Mouse (Mus musculus): Measurements from ENCODE around the gene Pard3.
"Not testable (repeated sequence)": the region's sequence is repeated elsewhere in the genome, so short reads cannot be mapped to it uniquely, and the experiment has no call there.

Pard3 gene

GRCm38 (mm10) chr8:127140945-127141344 lies 77.3 kb downstream of the Pard3 start:
- no peak for DNase-seq

GRCm38 (mm10) chr8:127143641-127144040 lies 79.9 kb downstream of the Pard3 start:
- DNase-seq, result no peak

DNA sequence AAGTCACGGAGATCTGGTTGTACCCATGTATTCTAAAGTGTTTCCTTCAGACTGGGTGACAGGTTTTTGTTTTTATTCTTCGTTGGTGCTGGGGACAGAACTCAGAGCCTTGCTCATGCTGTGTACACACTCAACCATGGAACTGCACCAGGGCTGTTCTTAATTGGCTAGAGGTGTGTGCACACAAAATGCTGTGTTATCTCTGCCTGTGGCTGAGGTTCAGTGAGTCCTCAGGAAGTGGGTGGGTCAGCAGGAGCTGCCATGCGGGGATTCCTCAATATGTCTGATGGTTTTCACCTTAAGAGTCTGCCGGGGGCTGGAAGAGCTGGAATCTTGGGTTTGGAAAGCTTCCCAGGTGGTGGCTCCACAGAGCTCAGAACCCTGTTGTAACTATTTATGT lies 80.9 kb downstream of the Pard3 start:
- no peak for DNase-seq

GRCm38 (mm10) chr8:127145135-127145534 lies 81.4 kb downstream of the Pard3 start:
- DNase-seq, result no peak

DNA sequence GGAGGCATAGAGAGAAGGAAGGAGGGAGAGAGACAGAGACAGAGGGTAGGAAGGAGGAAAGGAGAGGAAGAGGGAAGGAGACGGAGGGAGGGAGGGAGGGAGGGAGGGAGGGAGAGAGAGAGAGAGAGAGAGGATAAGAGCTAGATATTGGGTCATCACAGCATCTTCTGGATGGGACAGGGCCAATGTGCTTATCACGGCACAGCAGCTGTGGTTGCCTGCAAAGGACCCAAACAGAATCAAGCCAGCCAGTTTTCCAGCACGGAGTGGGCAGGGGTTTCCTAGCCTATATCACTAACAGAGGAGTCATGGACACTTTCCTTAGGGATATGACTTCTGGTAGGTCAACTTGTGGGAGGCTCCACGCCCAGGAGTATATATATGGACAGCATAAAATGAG lies 82.4 kb downstream of the Pard3 start:
- DNase-seq, result no peak

GRCm38 (mm10) chr8:127148821-127149220 lies 85.1 kb downstream of the Pard3 start:
- no peak for DNase-seq

DNA sequence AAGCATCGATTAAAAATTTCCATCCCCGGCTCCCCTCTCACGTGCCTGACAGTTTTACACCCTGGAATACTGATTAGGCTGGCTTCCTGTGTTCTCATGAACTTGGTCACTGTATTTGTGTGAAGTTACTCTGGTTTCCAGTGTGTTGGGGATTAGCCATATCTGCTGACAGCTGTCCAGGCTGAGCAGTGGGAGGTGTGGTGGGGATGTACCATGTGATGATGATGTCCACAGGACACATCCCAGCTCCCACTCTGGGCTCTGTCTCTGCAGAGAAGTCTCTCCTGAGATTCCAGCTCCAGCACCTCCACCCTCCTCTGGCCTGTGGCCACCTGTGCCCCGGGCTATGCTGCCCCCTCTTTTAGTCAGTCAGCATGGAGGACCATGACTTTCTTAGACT lies 87.0 kb downstream of the Pard3 start:
- DNase-seq, result no peak

- no peak for DNase-seq
These were observed 88.0 kb downstream of the Pard3 start for GRCm38 (mm10) chr8:127151706-127152105.

GRCm38 (mm10) chr8:127157087-127157486 lies 93.4 kb downstream of the Pard3 start:
- no peak for DNase-seq

GRCm38 (mm10) chr8:127159421-127159966 lies 95.8 kb downstream of the Pard3 start:
- no peak for DNase-seq

GRCm38 (mm10) chr8:127161854-127162253 lies 98.2 kb downstream of the Pard3 start:
- no peak for DNase-seq

GRCm38 (mm10) chr8:127162821-127163220 lies 99.1 kb downstream of the Pard3 start:
- no peak for DNase-seq

GRCm38 (mm10) chr8:127164326-127165280 lies 100.9 kb downstream of the Pard3 start:
- DNase-seq, result no peak

DNA sequence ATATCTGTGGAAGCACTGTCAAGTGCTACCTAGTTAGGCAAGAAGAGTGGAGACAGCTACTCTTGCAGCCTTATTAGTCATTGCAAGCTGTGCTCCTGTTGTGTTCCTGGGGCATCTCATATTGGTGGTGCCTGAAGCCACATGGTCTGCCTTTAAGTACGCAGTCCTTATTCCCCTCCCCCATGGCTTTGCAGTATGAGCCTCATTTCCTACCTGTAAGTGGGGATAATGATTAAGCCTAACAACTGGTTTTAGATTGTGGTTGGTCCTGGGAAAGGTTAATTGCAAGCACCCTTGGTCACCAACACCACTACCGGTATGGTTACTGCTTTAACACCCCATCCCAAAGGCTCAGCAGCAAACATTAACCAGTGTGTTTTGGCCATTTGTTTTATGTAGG lies 104.8 kb downstream of the Pard3 start:
- DNase-seq, result peak in 1 of 2 experiments; percentile 41

- no peak for DNase-seq
These were observed 105.7 kb downstream of the Pard3 start for GRCm38 (mm10) chr8:127169361-127169760.

DNA sequence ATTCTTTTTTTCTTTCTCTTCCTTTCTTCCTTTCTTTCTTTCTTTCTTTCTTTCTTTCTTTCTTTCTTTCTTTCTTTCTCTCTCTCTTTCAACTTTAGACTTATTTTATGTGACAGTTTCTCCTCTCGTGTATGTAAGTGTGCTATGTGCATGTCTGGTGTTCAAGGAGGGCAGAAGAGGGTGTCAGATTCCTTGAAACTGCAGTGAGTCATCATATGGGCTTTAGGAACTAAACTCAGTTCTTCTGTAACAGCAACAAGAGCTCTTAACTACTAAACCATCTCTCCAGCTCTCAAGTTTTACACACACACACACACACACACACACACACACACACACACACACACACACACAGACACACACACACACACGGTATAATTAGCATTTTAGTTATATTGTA lies 106.7 kb downstream of the Pard3 start:
- not testable (repeated sequence) for DNase-seq

DNA sequence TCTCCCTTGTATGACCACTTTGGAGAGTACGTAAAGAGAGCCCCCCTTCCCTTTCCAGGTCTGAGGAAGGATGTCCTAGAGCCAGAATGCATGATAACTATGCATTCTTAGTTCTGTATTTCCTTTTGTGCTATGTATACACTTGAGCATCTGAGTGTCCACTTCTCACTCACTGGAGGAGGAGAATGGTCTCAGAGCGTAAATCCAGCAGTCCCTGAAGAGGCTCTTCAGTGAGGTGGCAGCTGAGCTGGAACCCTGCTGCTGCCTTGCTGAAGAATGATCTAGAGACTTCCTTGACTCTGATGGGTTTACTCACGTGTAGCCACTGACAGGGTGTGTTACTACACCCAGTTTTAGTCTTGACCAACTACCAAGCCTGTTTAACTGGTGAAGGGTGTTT lies 107.2 kb downstream of the Pard3 start:
- DNase-seq, result no peak

DNA sequence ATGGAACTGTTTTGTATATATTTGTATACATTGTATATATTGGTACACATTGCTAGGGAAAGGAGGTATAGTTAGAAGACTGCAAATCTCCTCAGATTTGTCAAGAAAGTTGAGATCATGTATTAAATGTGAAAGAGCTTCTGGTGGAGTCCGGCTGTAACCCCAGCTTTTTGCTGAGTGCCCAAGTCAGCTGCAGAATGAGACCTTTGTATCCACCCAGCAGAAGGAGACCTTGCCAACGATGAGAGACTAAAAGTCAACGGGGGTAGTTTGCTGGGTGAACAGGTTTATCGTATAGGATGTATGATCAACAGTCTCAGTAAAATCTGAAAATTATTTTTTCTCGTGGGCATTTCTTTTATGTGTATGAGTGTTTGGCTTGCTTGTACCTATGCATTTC lies 109.8 kb downstream of the Pard3 start:
- peak; percentile 27 to 29 for DNase-seq

GRCm38 (mm10) chr8:127174411-127174810 lies 110.7 kb downstream of the Pard3 start:
- DNase-seq, result no peak

- no peak for DNase-seq
These were observed 111.6 kb downstream of the Pard3 start for GRCm38 (mm10) chr8:127175160-127175836.

GRCm38 (mm10) chr8:127178634-127179033 lies 114.9 kb downstream of the Pard3 start:
- DNase-seq, result peak; percentile 47 to 56

GRCm38 (mm10) chr8:127181246-127181645 lies 117.6 kb downstream of the Pard3 start:
- DNase-seq, result no peak

DNA sequence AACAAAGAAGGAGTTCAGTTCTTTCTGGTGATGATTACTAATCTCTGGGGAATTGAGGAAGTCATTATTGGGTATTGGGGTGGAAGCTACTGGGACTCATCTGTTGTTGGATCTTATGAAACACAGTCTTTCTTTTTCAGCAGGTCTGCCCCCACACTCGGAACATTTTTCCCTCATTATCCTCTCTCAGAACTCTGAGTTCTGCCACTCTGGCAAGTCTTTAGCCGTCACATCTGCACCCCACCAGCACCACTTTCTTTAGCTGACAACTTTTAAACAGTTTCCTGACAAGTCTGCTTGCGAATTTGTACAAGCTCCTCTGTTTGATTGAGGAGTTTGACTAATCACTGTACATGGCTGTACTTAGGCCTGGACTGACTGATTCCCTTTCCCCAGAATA lies 118.4 kb downstream of the Pard3 start:
- DNase-seq, result no peak

DNA sequence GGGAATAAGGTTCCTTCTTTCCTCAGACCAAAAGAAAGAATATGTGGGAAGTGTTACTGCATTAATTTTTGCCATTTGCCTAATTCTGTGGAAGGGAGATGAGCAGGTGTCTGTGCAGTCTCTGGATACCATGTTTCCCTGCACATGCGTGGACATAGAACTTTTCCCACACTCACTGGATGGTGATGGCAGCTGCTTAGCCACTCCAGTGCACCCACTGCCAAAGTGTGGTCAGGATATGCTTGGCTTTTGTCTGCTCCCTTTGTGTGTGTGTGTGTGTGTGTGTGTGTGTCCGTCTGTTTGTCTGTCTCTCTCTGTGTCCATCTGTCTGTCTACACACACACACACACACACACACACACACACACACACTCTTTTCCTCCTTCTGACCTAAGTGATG lies 119.8 kb downstream of the Pard3 start:
- no peak for DNase-seq

All from kidney, adult 8-10 months (tissue).